Comparison of ENCODE assay signal across 14 mouse cellular contexts in genomic region chr8:109415315-109415714, GRCm38 (mm10).
DNase-seq lines count a peak whose midpoint lies in the region; ATAC-seq lines count a peak whose summit lies in the region.
"Had no signal": no experiment of that assay in that cellular context is flagged by ENCODE, and none has a peak within 500 bp of the region (broad histone marks: within the 10 kb centered on the region; RNA-seq: fewer than 3 reads in every experiment).

No protein-coding gene starts in this region.

- H3K4me2 ChIP-seq in neural tube, embryonic 12.5 days (replicated peaks) = no peak overlapping the region
- no peak overlapping the region for H3K4me2 ChIP-seq in forebrain, embryonic 14.5 days (ENCODE audit: low read length)
- H3K4me2 ChIP-seq in midbrain, embryonic 11.5 days = no peak overlapping the region
- H3K4me2 ChIP-seq in heart, embryonic 12.5 days = no peak overlapping the region

- H3K9me3 ChIP-seq in neural tube, embryonic 12.5 days = no peaks in the 10 kb centered on the region
- H3K9me3 ChIP-seq in forebrain, embryonic 14.5 days (replicated peaks; ENCODE audit: control insufficient read depth, low read length) = no peaks in the 10 kb centered on the region
- no peaks in the 10 kb centered on the region for H3K9me3 ChIP-seq in midbrain, embryonic 11.5 days (ENCODE audit: control insufficient read depth, low read length)
- H3K9me3 ChIP-seq in heart, embryonic 12.5 days (replicated peaks) = no peaks in the 10 kb centered on the region

- H3K4me1 ChIP-seq in neural tube, embryonic 12.5 days = peaks cover 33% of the 10 kb centered on the region; the same call in 1 of the 2 replicates
- H3K4me1 ChIP-seq in forebrain, embryonic 14.5 days (ENCODE audit: control insufficient read depth, insufficient read depth, low read length) = peaks cover 31% of the 10 kb centered on the region
- H3K4me1 ChIP-seq in midbrain, embryonic 11.5 days (ENCODE audit: control insufficient read depth, insufficient read depth, low read length) = peaks cover 8% of the 10 kb centered on the region; the same call in 1 of the 2 replicates
- H3K4me1 ChIP-seq in heart, embryonic 12.5 days (replicated peaks) = peaks cover 6% of the 10 kb centered on the region; the same call in 1 of the 2 replicates

- no peak for DNase-seq in neural tube, embryonic 10.5 days (ENCODE audit: extremely low spot score, low spot score)
- peak; percentile 32 for DNase-seq in forebrain, embryonic 14.5 days (ENCODE audit: low spot score)
- peak; percentile 77 for DNase-seq in midbrain, embryonic 11.5 days (ENCODE audit: low spot score, missing footprints)
- no peak for DNase-seq in left cerebral cortex, postnatal 25 days (ENCODE audit: low spot score in 2 of 2)
- DNase-seq in natural killer cell, adult 2 months (ENCODE audit: low spot score in 2 of 2) = no peak
- DNase-seq: adrenal gland, postnatal 36 days; embryo, embryonic 11 days; gastrocnemius, postnatal 25 days; heart, postnatal 14 days; right cerebral cortex, postnatal 4 days; thymus, adult 2 months had no signal

- 50% methylated on average over 4 of the region's 4 CpGs for WGBS in neural tube, embryonic 12.5 days
- 28% methylated on average over 4 of the region's 4 CpGs for WGBS in forebrain, embryonic 14.5 days
- 76% methylated on average over 4 of the region's 4 CpGs for WGBS in midbrain, embryonic 11.5 days
- WGBS in heart, embryonic 12.5 days = 62% methylated on average over 4 of the region's 4 CpGs

- H3K4me3 ChIP-seq in neural tube, embryonic 12.5 days = no peak overlapping the region
- no peak overlapping the region for H3K4me3 ChIP-seq in forebrain, embryonic 14.5 days (ENCODE audit: low read depth, low read length)
- no peak overlapping the region for H3K4me3 ChIP-seq in midbrain, embryonic 11.5 days (ENCODE audit: low read depth, low read length)
- H3K4me3 ChIP-seq in heart, embryonic 12.5 days = no peak overlapping the region

- intact Hi-C loops in left cerebral cortex, postnatal 25 days (cut with DNase I) = loop anchor here (5.0 kb wide), 4 partner anchors 228 to 713 kb away; no protein-coding TSS in a partner anchor

- no peak overlapping the region for H3K9ac ChIP-seq in neural tube, embryonic 12.5 days
- H3K9ac ChIP-seq in forebrain, embryonic 14.5 days (ENCODE audit: low read length) = no peak overlapping the region
- no peak overlapping the region for H3K9ac ChIP-seq in midbrain, embryonic 11.5 days (ENCODE audit: low read length)
- no peak overlapping the region for H3K9ac ChIP-seq in heart, embryonic 12.5 days

- H3K36me3 ChIP-seq in neural tube, embryonic 12.5 days = no peaks in the 10 kb centered on the region
- H3K36me3 ChIP-seq in forebrain, embryonic 14.5 days (ENCODE audit: control insufficient read depth, insufficient read depth, low read length) = no peaks in the 10 kb centered on the region
- H3K36me3 ChIP-seq in midbrain, embryonic 11.5 days (ENCODE audit: control insufficient read depth, insufficient read depth, low read length) = no peaks in the 10 kb centered on the region
- no peaks in the 10 kb centered on the region for H3K36me3 ChIP-seq in heart, embryonic 12.5 days

- peak overlapping the region; percentile 69 for H3K27ac ChIP-seq in neural tube, embryonic 12.5 days
- peak overlapping the region; percentile 90 for H3K27ac ChIP-seq in forebrain, embryonic 14.5 days (ENCODE audit: low read depth, low read length)
- H3K27ac ChIP-seq in midbrain, embryonic 11.5 days (ENCODE audit: low read depth, low read length) = no peak overlapping the region
- H3K27ac ChIP-seq in heart, embryonic 12.5 days (ENCODE audit: poor library complexity, severe bottlenecking) = no peak overlapping the region

- H3K27me3 ChIP-seq in neural tube, embryonic 12.5 days (replicated peaks) = no peaks in the 10 kb centered on the region
- H3K27me3 ChIP-seq in forebrain, embryonic 14.5 days (replicated peaks; ENCODE audit: control insufficient read depth, insufficient read depth, low read length) = no peaks in the 10 kb centered on the region
- H3K27me3 ChIP-seq in midbrain, embryonic 11.5 days (ENCODE audit: control insufficient read depth, insufficient read depth, low read length) = no peaks in the 10 kb centered on the region
- H3K27me3 ChIP-seq in heart, embryonic 12.5 days (replicated peaks) = no peaks in the 10 kb centered on the region

- ATAC-seq in neural tube, embryonic 12.5 days (ENCODE audit: low FRiP score, low read depth) = no peak
- no peak for ATAC-seq in forebrain, embryonic 14.5 days
- no peak for ATAC-seq in midbrain, embryonic 11.5 days (ENCODE audit: low FRiP score)
- no peak for ATAC-seq in heart, embryonic 12.5 days (ENCODE audit: insufficient number of reproducible peaks, low FRiP score)
- ATAC-seq: intestine, postnatal 0 days had no signal

Comparison
In these comparisons a context has a peak if more than half of its experiments do, and no peak if none do; other contexts are left out.
1. H3K27ac ChIP-seq: peak in neural tube, embryonic 12.5 days (single experiment) and forebrain, embryonic 14.5 days (single experiment); none in midbrain, embryonic 11.5 days (single experiment) and heart, embryonic 12.5 days (single experiment).
2. DNase-seq: peak in forebrain, embryonic 14.5 days (single experiment) and midbrain, embryonic 11.5 days (single experiment); none in neural tube, embryonic 10.5 days (single experiment), left cerebral cortex, postnatal 25 days (0 of 2) and natural killer cell, adult 2 months (0 of 2).